Mouse (Mus musculus): ENCODE measurements around the gene Ripor2.

DNA sequence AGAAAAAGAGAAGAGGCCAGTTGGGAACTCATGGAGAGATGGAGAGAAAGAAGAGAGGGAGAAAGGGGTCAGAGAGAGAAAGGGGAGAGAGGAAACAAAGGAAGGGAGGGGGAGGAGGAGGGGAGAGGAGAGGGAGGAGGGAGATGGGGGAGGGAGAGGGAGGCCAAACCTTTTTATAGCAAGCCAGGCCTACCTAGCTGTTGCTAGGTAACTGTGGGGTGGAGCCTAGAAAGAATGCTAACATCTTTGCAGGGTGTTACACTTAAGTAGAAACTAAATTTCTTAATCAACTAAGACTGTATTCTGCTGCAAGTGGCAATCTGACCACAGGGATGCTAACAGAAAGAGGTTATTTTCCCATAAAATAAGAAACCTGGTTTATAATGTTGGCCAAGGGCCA lies 33.1 kb upstream of the Ripor2 start:
- no peak for TF ChIP-seq GATA1 (IDR thresholded peaks at IDR 0.05; ENCODE audit: low read length)
- TF ChIP-seq TAL1 (IDR thresholded peaks at IDR 0.05; ENCODE audit: low read length) = no peak

Measured in erythroblast, embryonic 14.5 days (primary cell).